Mouse (Mus musculus): ENCODE data around the gene Dhx15. TPM values are rescaled to one million over a fixed set of nuclear protein-coding genes. Genes with fewer than 3 reads are reported as not detected.

Gene Dhx15
- polyA plus RNA-seq, 1 experiment: 31.3 TPM

DNA sequence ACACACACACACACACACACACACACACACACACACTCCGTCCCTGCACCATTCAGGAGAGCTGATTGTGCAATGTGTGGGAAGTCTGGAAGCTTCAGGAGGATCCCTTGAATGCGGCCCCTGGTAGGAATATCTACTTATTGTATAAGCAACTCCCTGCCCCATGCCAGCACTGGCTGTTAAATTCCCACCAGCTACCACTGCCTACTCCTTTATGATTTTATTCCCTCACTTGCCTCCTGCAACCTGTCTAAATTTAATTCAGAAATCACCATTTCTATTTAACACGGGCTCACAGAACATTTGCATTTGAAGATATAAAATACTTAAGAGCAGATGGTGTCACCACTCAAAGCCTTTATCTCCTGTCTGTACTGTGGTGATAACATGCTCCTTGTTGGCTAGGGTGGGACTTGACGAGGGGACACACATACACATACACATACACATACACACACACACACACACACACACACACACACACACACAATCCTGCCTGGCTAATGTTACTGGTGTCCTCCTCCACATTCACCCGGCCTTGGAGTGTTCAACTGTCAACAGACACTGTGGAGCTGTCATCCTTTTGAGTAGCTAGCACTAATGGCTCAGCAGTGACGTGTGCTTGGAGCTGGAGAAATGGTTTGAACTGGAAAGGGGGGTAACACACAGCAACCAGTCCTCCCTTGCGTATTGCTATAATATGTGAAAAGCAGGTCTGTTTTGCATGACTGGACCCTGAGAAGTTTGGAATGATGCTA lies 23.0 kb upstream of the Dhx15 start:
- 85% methylated on average over 7 of the region's 7 CpGs for WGBS
- Histone ChIP-seq H3K27me3 (ENCODE audit: control insufficient read depth, insufficient read depth, low read length) (no peaks in the 10 kb centered on the region), H3K27ac (ENCODE audit: insufficient read depth, low read length) (no peak overlapping the region), H3K4me3 (ENCODE audit: extremely low read depth, insufficient read depth, insufficient read length) (no peak overlapping the region), H3K36me3 (ENCODE audit: control insufficient read depth, insufficient read depth, low read length) (no peaks in the 10 kb centered on the region), H3K4me1 (ENCODE audit: control insufficient read depth, insufficient read depth, insufficient read length) (no peaks in the 10 kb centered on the region)
- TF ChIP-seq CTCF (IDR thresholded peaks at IDR 0.05; ENCODE audit: extremely low read depth, insufficient read depth, insufficient read length, insufficient replicate concordance) (no peak), POLR2A (IDR thresholded peaks at IDR 0.05; ENCODE audit: low read depth, low read length) (no peak)
- no peak for DNase-seq (ENCODE audit: low read depth in 1 of 2, low spot score in 2 of 2)

DNA sequence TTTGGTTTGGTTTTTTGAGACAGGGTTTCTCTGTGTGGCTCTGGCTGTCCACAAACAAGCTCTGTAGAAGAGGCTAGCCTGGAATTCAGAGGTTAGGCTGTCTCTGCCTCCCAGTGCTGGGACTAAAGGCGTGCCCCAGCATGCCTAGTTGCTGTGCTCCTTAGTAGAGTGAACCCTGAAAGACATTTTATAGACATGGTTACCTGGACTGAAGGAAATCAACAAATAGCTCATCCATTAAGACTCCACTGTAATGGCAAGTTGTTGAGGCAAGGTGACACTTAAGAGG lies 810 bp upstream of the Dhx15 start:
- H3K27me3 ChIP-seq (ENCODE audit: control insufficient read depth, insufficient read depth, low read length): no peaks in the 10 kb centered on the region
- no peak for DNase-seq (ENCODE audit: low read depth in 1 of 2, low spot score in 2 of 2)
- peaks cover 9% of the 10 kb centered on the region; the same call in 1 of the 2 replicates for H3K4me1 ChIP-seq (ENCODE audit: control insufficient read depth, insufficient read depth, insufficient read length)
- WGBS: 71% methylated on average over 1 of the region's 1 CpGs
- TF ChIP-seq POLR2A (IDR thresholded peaks at IDR 0.05; ENCODE audit: low read depth, low read length) (no peak), CTCF (IDR thresholded peaks at IDR 0.05; ENCODE audit: extremely low read depth, insufficient read depth, insufficient read length, insufficient replicate concordance) (no peak)
- H3K36me3 ChIP-seq (ENCODE audit: control insufficient read depth, insufficient read depth, low read length): no peaks in the 10 kb centered on the region
- no peak overlapping the region for H3K4me3 ChIP-seq (ENCODE audit: extremely low read depth, insufficient read depth, insufficient read length)
- no peak overlapping the region for H3K27ac ChIP-seq (ENCODE audit: insufficient read depth, low read length)

DNA sequence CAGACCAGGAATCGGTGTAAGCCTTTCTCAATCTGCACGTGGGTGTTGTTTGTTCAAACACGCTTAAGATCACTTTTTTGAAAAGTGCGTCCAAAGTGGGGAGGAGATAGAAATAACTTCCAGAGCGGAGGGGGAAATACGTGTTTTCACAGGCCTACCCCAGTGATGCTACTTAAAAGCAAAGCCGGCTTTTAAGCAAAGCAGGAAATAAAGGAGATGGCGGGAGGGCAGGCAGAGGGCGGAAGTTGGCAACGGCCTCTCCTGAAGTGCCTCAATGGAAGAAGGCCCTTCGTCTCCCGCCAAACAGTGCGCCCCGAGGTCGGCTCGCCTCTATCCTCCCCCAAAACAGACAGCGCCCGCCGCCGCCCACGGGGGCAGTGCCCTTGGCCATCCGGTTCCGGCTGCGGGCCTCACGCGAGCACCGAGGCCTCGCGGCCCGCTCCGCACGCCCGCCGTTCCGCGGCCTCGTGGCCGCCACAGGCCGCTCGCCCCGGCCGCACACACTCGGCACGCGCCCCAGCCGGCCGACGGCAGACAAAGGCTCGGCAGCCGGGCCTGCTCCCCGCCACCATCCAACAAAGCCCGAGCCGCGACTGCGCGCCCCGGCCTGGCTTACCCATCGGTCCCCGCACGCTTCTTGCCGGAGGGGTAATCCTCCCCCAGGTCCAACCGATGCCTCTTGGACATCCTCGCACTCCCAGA lies 499 bp downstream of the Dhx15 start:
- peak; percentile 49 to 57 for DNase-seq (ENCODE audit: low read depth in 1 of 2, low spot score in 2 of 2)
- H3K4me3 ChIP-seq (ENCODE audit: extremely low read depth, insufficient read depth, insufficient read length): peak overlapping the region; percentile 91
- H3K4me1 ChIP-seq (ENCODE audit: control insufficient read depth, insufficient read depth, insufficient read length): peaks cover 9% of the 10 kb centered on the region; the same call in 1 of the 2 replicates
- WGBS: 1% methylated on average over 62 of the region's 63 CpGs
- H3K27ac ChIP-seq (ENCODE audit: insufficient read depth, low read length): peak overlapping the region; percentile 90
- H3K36me3 ChIP-seq (ENCODE audit: control insufficient read depth, insufficient read depth, low read length): no peaks in the 10 kb centered on the region
- TF ChIP-seq CTCF (IDR thresholded peaks at IDR 0.05; ENCODE audit: extremely low read depth, insufficient read depth, insufficient read length, insufficient replicate concordance) (no peak), POLR2A (IDR thresholded peaks at IDR 0.05; ENCODE audit: low read depth, low read length) (no peak; the same call in 1 of the 2 replicates)
- no peaks in the 10 kb centered on the region for H3K27me3 ChIP-seq (ENCODE audit: control insufficient read depth, insufficient read depth, low read length)

DNA sequence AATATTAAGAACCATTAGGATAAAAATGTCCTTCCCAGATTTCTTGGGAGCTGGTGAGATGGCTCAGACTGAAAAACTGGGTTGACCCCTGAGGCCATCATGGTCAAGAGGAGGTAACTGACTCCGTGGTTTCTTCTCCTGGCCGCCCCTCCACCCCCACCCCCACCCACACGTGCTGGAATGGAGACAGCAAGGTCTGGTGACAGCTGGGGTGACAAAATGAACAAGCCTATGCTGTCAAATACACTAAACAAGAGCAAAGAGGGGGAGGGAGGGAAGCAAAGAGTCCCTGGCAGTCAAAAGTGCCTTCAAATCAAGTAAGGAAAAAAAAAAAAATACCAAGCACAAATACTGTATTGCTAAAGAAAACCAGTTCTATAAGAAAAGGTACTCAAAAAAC lies 2.1 kb downstream of the Dhx15 start:
- no peak for DNase-seq (ENCODE audit: low read depth in 1 of 2, low spot score in 2 of 2)
- no peak overlapping the region for H3K27ac ChIP-seq (ENCODE audit: insufficient read depth, low read length)
- peaks cover 7% of the 10 kb centered on the region for H3K36me3 ChIP-seq (ENCODE audit: control insufficient read depth, insufficient read depth, low read length)
- H3K4me1 ChIP-seq (ENCODE audit: control insufficient read depth, insufficient read depth, insufficient read length): peaks cover 9% of the 10 kb centered on the region; the same call in 1 of the 2 replicates
- 28% methylated on average over 3 of the region's 3 CpGs for WGBS
- TF ChIP-seq POLR2A (IDR thresholded peaks at IDR 0.05; ENCODE audit: low read depth, low read length) (no peak), CTCF (IDR thresholded peaks at IDR 0.05; ENCODE audit: extremely low read depth, insufficient read depth, insufficient read length, insufficient replicate concordance) (no peak)
- no peaks in the 10 kb centered on the region for H3K27me3 ChIP-seq (ENCODE audit: control insufficient read depth, insufficient read depth, low read length)
- no peak overlapping the region for H3K4me3 ChIP-seq (ENCODE audit: extremely low read depth, insufficient read depth, insufficient read length)

DNA sequence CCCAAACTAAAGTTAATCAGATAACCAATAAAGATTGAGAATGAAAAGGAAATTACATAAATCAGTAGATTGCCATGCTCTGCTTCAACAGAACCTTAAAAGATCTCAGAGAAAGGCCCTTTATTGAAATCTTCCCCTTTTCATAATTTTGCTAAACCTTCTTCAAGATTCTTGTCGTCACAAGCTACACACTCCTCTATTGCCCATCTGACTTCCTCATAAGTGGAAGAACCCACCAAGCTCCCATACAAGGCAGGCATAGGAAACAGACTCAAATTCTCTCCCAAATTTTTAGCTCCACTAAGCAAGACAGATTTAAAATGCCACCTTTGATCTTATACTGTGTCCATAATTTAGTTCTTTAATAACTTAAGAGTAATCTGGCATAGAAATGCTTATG lies 13.0 kb downstream of the Dhx15 start:
- WGBS: 33% methylated on average over 1 of the region's 1 CpGs
- Histone ChIP-seq H3K4me3 (ENCODE audit: extremely low read depth, insufficient read depth, insufficient read length) (no peak overlapping the region), H3K27ac (ENCODE audit: insufficient read depth, low read length) (no peak overlapping the region), H3K36me3 (ENCODE audit: control insufficient read depth, insufficient read depth, low read length) (peaks cover 5% of the 10 kb centered on the region), H3K4me1 (ENCODE audit: control insufficient read depth, insufficient read depth, insufficient read length) (no peaks in the 10 kb centered on the region), H3K27me3 (ENCODE audit: control insufficient read depth, insufficient read depth, low read length) (no peaks in the 10 kb centered on the region)
- TF ChIP-seq CTCF (IDR thresholded peaks at IDR 0.05; ENCODE audit: extremely low read depth, insufficient read depth, insufficient read length, insufficient replicate concordance) (no peak), POLR2A (IDR thresholded peaks at IDR 0.05; ENCODE audit: low read depth, low read length) (no peak)
- no peak for DNase-seq (ENCODE audit: low read depth in 1 of 2, low spot score in 2 of 2)

DNA sequence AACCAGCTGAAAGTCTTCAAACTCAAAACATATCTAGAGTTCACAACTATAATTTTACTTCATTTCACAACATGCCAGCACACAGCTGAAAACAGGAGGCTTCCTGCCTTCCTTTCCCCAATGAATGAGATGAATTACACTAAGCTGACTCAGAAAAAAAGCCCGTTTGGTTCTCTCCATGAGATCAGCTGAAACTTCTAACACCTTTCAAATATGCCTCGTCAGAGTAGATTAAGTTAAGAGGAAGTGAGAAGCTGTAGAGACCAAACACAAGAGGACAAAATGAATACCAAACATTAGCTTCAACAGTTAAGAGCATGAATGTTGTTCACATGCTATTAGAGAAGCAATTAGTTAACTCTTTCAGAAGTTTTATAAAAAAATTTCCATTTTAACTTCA lies 21.8 kb downstream of the Dhx15 start:
- H3K4me3 ChIP-seq (ENCODE audit: extremely low read depth, insufficient read depth, insufficient read length): no peak overlapping the region
- H3K36me3 ChIP-seq (ENCODE audit: control insufficient read depth, insufficient read depth, low read length): peaks cover 15% of the 10 kb centered on the region
- DNase-seq (ENCODE audit: low read depth in 1 of 2, low spot score in 2 of 2): no peak
- TF ChIP-seq POLR2A (IDR thresholded peaks at IDR 0.05; ENCODE audit: low read depth, low read length) (no peak), CTCF (IDR thresholded peaks at IDR 0.05; ENCODE audit: extremely low read depth, insufficient read depth, insufficient read length, insufficient replicate concordance) (no peak)
- H3K27me3 ChIP-seq (ENCODE audit: control insufficient read depth, insufficient read depth, low read length): no peaks in the 10 kb centered on the region
- H3K27ac ChIP-seq (ENCODE audit: insufficient read depth, low read length): no peak overlapping the region
- H3K4me1 ChIP-seq (ENCODE audit: control insufficient read depth, insufficient read depth, insufficient read length): 0 out of 2 replicates have a peak, but pooled peaks cover 3% of the 10 kb centered on the region
- WGBS: 8% methylated on average over 2 of the region's 2 CpGs

DNA sequence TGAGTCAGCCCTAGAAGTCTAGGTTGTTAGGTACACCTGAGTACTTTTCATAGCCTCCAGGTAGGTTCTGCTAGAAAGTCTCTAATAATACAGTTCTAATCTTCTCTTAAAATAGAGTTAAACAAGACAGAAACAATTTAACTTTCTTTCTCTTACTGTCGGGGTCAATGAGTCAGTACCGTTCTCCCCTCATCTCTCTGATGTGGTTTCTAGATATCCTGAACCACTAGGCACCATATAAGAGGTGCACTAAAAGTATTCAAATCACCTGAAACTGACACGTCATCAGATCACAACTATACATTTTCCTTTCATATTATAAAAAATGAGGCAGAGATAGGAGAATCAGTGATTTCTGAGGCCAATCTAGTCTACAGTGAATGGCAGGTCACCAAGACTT lies 41.2 kb downstream of the Dhx15 start:
- H3K27ac ChIP-seq (ENCODE audit: insufficient read depth, low read length): no peak overlapping the region
- no peaks in the 10 kb centered on the region for H3K27me3 ChIP-seq (ENCODE audit: control insufficient read depth, insufficient read depth, low read length)
- H3K4me1 ChIP-seq (ENCODE audit: control insufficient read depth, insufficient read depth, insufficient read length): no peaks in the 10 kb centered on the region
- 27% methylated on average over 3 of the region's 3 CpGs for WGBS
- TF ChIP-seq CTCF (IDR thresholded peaks at IDR 0.05; ENCODE audit: extremely low read depth, insufficient read depth, insufficient read length, insufficient replicate concordance) (no peak), POLR2A (IDR thresholded peaks at IDR 0.05; ENCODE audit: low read depth, low read length) (no peak)
- no peak for DNase-seq (ENCODE audit: low read depth in 1 of 2, low spot score in 2 of 2)
- peaks cover 15% of the 10 kb centered on the region for H3K36me3 ChIP-seq (ENCODE audit: control insufficient read depth, insufficient read depth, low read length)
- H3K4me3 ChIP-seq (ENCODE audit: extremely low read depth, insufficient read depth, insufficient read length): no peak overlapping the region
